Mouse (Mus musculus) stomach, embryonic 14.5 days (tissue): ENCODE data around the gene Plxna4. TPM values are rescaled to one million over a fixed set of nuclear protein-coding genes. Genes with fewer than 3 reads are reported as not detected.

ENCODE experiments used
- ATAC-seq: fragments of 200-750 bp; cut with Nextera tagmentation; 2 replicates; pipeline ENCODE4 v1.8.0; 2017; ENCODE audit warnings: low read depth, moderate TSS enrichment; ENCODE audit not compliant: insufficient number of reproducible peaks, insufficient read depth, low FRiP score
- H3K27ac ChIP-seq: fragments of 300-500 bp; sonication (generic); 2 replicates; pipeline ENCODE4 v1.5.1; 2014; ENCODE audit warnings: mild to moderate bottlenecking, low read length, moderate library complexity, mixed read lengths
- H3K27me3 ChIP-seq: fragments of 300-500 bp; sonication (generic); 2 replicates; pipeline ENCODE4 v1.6.1; 2014; ENCODE audit warnings: low read length, control low read depth, mixed read lengths; ENCODE audit not compliant: control insufficient read depth, insufficient read depth
- H3K36me3 ChIP-seq: fragments of 300-500 bp; sonication (generic); 2 replicates; pipeline ENCODE4 v1.6.1; 2014; ENCODE audit warnings: mild to moderate bottlenecking, control low read depth, low read length, moderate library complexity, mixed read lengths; ENCODE audit not compliant: control insufficient read depth, insufficient read depth
- H3K4me1 ChIP-seq: fragments of 300-500 bp; sonication (generic); 2 replicates; pipeline ENCODE4 v1.6.1; 2014; ENCODE audit warnings: low read length, control low read depth, mixed read lengths; ENCODE audit not compliant: control insufficient read depth, insufficient read depth
- H3K4me2 ChIP-seq: fragments of 300-500 bp; sonication (generic); replicated peaks from 2 replicates; pipeline ENCODE4 v1.6.1; 2014; ENCODE audit warnings: low read depth, low read length, control low read depth
- H3K4me3 ChIP-seq: fragments of 300-500 bp; sonication (generic); 2 replicates; pipeline ENCODE4 v1.5.1; 2014; ENCODE audit warnings: low read depth, low read length, control low read depth
- H3K9ac ChIP-seq: fragments of 300-500 bp; sonication (generic); replicated peaks from 2 replicates; pipeline ENCODE4 v1.6.1; 2014; ENCODE audit warnings: low read depth, mild to moderate bottlenecking, control low read depth, low read length, moderate library complexity, mixed read lengths
- H3K9me3 ChIP-seq: fragments of 300-500 bp; sonication (generic); 2 replicates; pipeline ENCODE4 v1.6.1; 2016; ENCODE audit warnings: low read depth, low read length, control low read depth; ENCODE audit not compliant: control insufficient read depth
- WGBS: fragments of 180-500 bp; shearing (Covaris S2); extraction: QIAGEN DNeasy Blood & Tissue Kit; methylation state at CpG from one replicate; pipeline ENCODE4 v1.1.7; 2014; 5-methylcytosine and 5-hydroxymethylcytosine counted together
- polyA plus RNA-seq: library from polyadenylated mRNA; unstranded; fragments of >200 nt; fragmentation: Nextera tagmentation; extraction: Ambion mirVana; gene quantifications from 2 replicates; pipeline ENCODE4 v1.2.1, GENCODE M21; 2014

The Plxna4 gene
- polyA plus RNA-seq, 1 experiment from 2014 or later: 3.7 TPM

GRCm38 (mm10) chr6:32160370-32160769 lies 427.6 kb downstream of the Plxna4 start:
- no peak for ATAC-seq
- H3K27me3 ChIP-seq: no peaks in the 10 kb centered on the region
- no peak overlapping the region for H3K4me3 ChIP-seq
- WGBS: 78% methylated on average over 2 of the region's 2 CpGs
- no peaks in the 10 kb centered on the region for H3K9me3 ChIP-seq
- H3K27ac ChIP-seq: no peak overlapping the region
- H3K4me2 ChIP-seq: no peak overlapping the region
- H3K4me1 ChIP-seq: no peaks in the 10 kb centered on the region
- no peak overlapping the region for H3K9ac ChIP-seq
- H3K36me3 ChIP-seq: no peaks in the 10 kb centered on the region

- Histone ChIP-seq H3K27ac (no peak overlapping the region), H3K36me3 (no peaks in the 10 kb centered on the region), H3K4me1 (no peaks in the 10 kb centered on the region), H3K9ac (no peak overlapping the region), H3K27me3 (no peaks in the 10 kb centered on the region), H3K4me3 (no peak overlapping the region), H3K4me2 (no peak overlapping the region), H3K9me3 (no peaks in the 10 kb centered on the region)
- no peak for ATAC-seq
- WGBS: 38% methylated on average over 4 of the region's 4 CpGs
Measured at GRCm38 (mm10) chr6:32159931-32160330, 428.1 kb downstream of the Plxna4 start.

DNA sequence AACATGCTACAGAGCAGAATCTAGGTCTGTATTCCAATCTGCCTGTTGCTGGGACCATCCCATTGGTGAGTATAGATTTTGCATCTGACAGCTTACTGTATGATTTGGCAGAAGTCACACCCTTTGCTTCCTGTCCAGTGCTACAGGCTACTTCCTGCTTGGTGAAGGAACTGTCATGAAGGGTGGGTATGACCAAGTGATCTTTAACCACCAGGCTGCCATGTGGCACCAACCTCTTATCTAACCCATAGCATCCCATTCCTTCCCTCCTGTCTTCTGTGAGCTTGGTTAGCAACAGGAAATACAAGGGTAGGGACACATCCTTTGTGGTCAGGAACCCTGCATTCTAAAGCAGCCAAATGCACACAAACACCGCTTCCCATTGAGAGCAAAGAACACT lies 429.6 kb downstream of the Plxna4 start:
- no peaks in the 10 kb centered on the region for H3K4me1 ChIP-seq
- no peak overlapping the region for H3K4me2 ChIP-seq
- WGBS: 90% methylated on average over 1 of the region's 1 CpGs
- ATAC-seq: no peak
- no peaks in the 10 kb centered on the region for H3K27me3 ChIP-seq
- no peak overlapping the region for H3K4me3 ChIP-seq
- no peaks in the 10 kb centered on the region for H3K36me3 ChIP-seq
- no peak overlapping the region for H3K27ac ChIP-seq
- no peak overlapping the region for H3K9ac ChIP-seq
- H3K9me3 ChIP-seq: no peaks in the 10 kb centered on the region

- Histone ChIP-seq H3K9ac (no peak overlapping the region), H3K4me3 (no peak overlapping the region), H3K27ac (no peak overlapping the region), H3K4me2 (no peak overlapping the region), H3K27me3 (no peaks in the 10 kb centered on the region), H3K4me1 (no peaks in the 10 kb centered on the region), H3K9me3 (no peaks in the 10 kb centered on the region), H3K36me3 (no peaks in the 10 kb centered on the region)
- WGBS: 77% methylated on average over 4 of the region's 4 CpGs
- ATAC-seq: no peak
Measured at GRCm38 (mm10) chr6:32153170-32153569, 434.8 kb downstream of the Plxna4 start.

- no peak for ATAC-seq
- no peaks in the 10 kb centered on the region for H3K36me3 ChIP-seq
- H3K4me1 ChIP-seq: no peaks in the 10 kb centered on the region
- H3K27ac ChIP-seq: no peak overlapping the region
- WGBS: 89% methylated on average over 4 of the region's 4 CpGs
- H3K9ac ChIP-seq: no peak overlapping the region
- no peak overlapping the region for H3K4me2 ChIP-seq
- H3K4me3 ChIP-seq: no peak overlapping the region
- no peaks in the 10 kb centered on the region for H3K9me3 ChIP-seq
- no peaks in the 10 kb centered on the region for H3K27me3 ChIP-seq
Measured at GRCm38 (mm10) chr6:32150836-32151235, 437.2 kb downstream of the Plxna4 start.

GRCm38 (mm10) chr6:32144771-32145170 lies 443.2 kb downstream of the Plxna4 start:
- WGBS: 73% methylated on average over 4 of the region's 4 CpGs
- no peak overlapping the region for H3K9ac ChIP-seq
- H3K27me3 ChIP-seq: no peaks in the 10 kb centered on the region
- ATAC-seq: no peak
- no peak overlapping the region for H3K27ac ChIP-seq
- no peaks in the 10 kb centered on the region for H3K4me1 ChIP-seq
- H3K4me2 ChIP-seq: no peak overlapping the region
- no peaks in the 10 kb centered on the region for H3K9me3 ChIP-seq
- H3K4me3 ChIP-seq: no peak overlapping the region
- H3K36me3 ChIP-seq: no peaks in the 10 kb centered on the region

GRCm38 (mm10) chr6:32139537-32139936 lies 448.5 kb downstream of the Plxna4 start:
- no peaks in the 10 kb centered on the region for H3K9me3 ChIP-seq
- no peak overlapping the region for H3K4me3 ChIP-seq
- H3K4me1 ChIP-seq: no peaks in the 10 kb centered on the region
- H3K27ac ChIP-seq: no peak overlapping the region
- WGBS: 43% methylated on average over 3 of the region's 3 CpGs
- H3K36me3 ChIP-seq: no peaks in the 10 kb centered on the region
- no peak overlapping the region for H3K4me2 ChIP-seq
- no peak for ATAC-seq
- H3K9ac ChIP-seq: no peak overlapping the region
- no peaks in the 10 kb centered on the region for H3K27me3 ChIP-seq

- no peaks in the 10 kb centered on the region for H3K4me1 ChIP-seq
- H3K27me3 ChIP-seq: no peaks in the 10 kb centered on the region
- WGBS: 77% methylated on average over 6 of the region's 6 CpGs
- H3K4me2 ChIP-seq: no peak overlapping the region
- no peak overlapping the region for H3K9ac ChIP-seq
- H3K27ac ChIP-seq: no peak overlapping the region
- H3K36me3 ChIP-seq: no peaks in the 10 kb centered on the region
- H3K4me3 ChIP-seq: no peak overlapping the region
- H3K9me3 ChIP-seq: no peaks in the 10 kb centered on the region
- ATAC-seq: no peak
Measured at GRCm38 (mm10) chr6:32126914-32127313, 461.1 kb downstream of the Plxna4 start.

DNA sequence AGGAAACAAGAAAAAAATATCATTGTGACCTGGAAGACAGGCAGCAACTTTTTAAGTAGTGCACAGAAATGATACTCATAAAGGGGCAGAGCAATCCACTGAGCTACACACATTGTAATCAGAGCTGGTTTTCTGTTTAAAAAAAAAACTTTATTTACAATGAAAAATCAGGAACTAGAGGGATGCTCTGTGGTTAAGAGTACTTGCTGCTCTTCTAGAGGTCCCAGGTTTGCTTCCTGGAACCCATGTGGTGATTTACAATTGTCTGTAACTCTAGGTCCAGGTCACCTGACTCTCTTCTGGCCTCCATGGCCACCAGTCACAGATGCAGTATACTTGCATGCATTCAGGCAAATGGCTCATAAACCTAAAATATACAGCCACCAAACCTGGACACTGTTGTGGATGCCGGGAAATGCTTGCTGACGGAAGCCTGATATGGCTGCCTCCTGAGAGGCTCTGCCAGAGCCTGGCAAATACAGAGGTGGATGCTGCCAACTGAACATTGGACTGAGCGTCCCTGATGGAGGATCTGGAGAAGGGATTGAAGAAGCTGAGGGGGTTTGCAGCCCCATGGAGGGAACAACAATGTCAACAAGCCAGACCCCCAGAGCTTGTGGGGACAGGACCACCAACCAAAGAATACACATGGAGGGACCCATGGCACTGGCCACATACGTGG lies 465.3 kb downstream of the Plxna4 start:
- Histone ChIP-seq H3K4me3 (no peak overlapping the region), H3K9me3 (no peaks in the 10 kb centered on the region), H3K4me1 (no peaks in the 10 kb centered on the region), H3K9ac (no peak overlapping the region), H3K27ac (no peak overlapping the region), H3K4me2 (no peak overlapping the region), H3K36me3 (no peaks in the 10 kb centered on the region), H3K27me3 (no peaks in the 10 kb centered on the region)
- 90% methylated on average over 4 of the region's 4 CpGs for WGBS
- no peak for ATAC-seq
